Mouse (Mus musculus) thymus, postnatal 4 days (tissue): Measurements from ENCODE around the gene Zfp108.

Experiments used
- DNase-seq: peaks from one replicate; pipeline ENCODE4 v3.0.0; 2021

Gene Zfp108

GRCm38 (mm10) chr7:24286916-24287315 is 32.3 kb downstream of the Zfp108 start:
- no peak for DNase-seq

- peak; percentile 56 for DNase-seq
Observed at GRCm38 (mm10) chr7:24287670-24288069, 33.1 kb downstream of the Zfp108 start.

DNA sequence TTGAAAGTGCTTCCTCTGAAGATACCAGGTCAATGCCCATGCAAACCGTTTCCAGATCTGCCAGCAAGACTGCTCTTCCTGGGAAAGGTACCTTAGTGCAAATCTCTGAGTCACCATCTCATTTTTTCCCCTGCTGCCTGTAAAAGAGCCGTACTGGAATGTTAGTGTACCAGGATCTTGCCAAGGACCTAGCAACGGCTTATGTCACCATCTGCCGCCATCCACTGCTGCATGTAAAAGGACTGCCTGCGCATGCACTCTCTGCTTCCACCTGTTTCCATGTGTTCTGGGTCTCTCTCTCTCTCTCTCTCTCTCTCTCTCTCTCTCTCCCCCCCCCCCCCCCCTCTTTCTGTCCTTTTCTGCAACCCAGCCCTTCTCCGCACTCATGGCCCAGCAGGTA is 33.9 kb downstream of the Zfp108 start:
- DNase-seq, result no peak

- DNase-seq, result no peak
Observed at GRCm38 (mm10) chr7:24290106-24290693, 35.6 kb downstream of the Zfp108 start.

DNA sequence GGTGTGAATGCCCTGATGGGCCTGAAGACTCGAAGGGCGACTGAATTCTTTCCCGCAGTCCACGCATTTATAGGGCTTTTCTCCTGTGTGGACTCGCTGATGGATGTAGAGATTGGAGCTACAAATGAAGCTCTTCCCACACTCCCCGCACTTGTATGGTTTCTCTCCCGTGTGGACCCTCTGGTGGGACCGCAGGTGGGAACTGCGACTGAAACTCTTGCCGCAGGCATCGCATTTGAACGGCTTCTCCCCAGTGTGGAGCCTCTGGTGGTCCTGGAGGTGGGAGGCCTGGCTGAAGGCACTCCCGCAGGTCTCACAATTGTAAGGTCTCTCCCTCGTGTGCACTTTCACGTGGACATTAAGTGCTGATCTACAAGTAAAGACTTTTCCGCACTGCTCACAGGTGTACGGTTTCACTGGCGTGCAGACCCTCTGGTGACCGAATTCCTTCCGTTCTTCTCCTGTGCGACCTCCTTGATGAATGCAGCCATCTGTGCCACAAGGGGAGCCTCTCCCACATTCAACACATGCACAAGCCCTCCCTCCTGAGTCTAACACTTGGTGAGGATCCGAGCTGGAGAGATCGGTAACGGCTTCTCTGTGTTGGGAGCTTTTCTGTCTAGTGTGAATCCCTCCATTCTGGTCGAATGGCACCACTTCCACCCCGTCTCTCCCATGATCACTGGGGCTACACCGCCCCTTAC is 36.9 kb downstream of the Zfp108 start:
- DNase-seq, result no peak

DNA sequence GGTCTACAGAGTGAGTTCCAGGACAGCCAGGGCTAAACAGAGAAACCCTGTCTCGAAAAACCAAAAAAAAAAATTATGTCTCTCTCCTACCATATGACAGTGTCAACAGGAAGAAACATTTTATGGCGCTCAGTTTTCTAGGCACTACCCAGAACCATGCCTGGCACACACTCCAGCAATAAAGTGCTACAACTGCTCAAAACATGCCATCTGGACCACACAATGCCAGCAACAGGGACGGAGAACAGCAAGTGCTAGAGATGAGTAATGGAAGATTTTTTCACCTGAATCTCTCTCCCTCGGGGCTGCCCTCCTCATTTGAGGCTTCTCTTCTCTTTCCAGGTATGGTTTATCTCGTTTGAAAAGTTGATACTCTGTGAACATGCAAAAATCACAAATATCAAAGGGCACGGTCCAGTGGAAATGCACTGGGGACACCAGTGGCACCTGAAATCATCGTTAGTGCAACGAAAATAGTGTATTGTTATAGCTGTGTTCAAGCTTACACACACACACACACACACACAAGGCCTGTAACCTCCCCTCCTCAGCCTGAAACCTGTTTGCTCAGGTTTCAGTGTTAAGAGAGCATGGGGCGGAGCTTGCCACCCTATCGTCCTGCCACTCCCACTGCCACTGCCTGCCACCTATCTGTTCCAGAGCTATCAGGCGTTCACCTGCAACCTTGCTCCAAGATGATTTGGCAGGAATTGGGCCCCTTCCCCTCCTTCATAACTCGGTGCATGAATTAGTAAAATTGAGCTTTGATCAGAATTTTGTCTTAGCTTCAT is 38.7 kb downstream of the Zfp108 start:
- DNase-seq, result no peak

- no peak for DNase-seq
Observed at GRCm38 (mm10) chr7:24294763-24295162, 40.2 kb downstream of the Zfp108 start.

GRCm38 (mm10) chr7:24295376-24295775 is 40.8 kb downstream of the Zfp108 start:
- DNase-seq, result no peak

GRCm38 (mm10) chr7:24296386-24296785 is 41.8 kb downstream of the Zfp108 start:
- no peak for DNase-seq

- no peak for DNase-seq
Observed at GRCm38 (mm10) chr7:24297361-24298095, 42.9 kb downstream of the Zfp108 start.

DNA sequence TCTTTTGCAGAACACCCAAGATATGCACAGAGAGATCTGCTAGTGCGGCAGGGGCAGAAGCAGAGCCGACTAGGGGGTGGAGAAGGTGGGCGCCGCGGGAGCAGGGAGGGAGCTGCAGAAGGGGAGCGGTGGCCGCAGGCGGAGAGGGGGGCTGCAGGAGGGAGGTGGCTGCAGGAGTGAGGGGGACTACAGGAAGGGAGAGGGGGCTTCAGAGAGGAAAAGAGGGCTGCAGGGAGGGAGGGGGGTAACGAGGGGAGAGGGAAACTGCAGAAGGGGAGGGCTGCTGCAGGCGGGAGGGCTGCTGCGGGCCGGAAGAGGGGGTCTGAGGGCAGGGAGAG is 44.0 kb downstream of the Zfp108 start:
- peak; percentile 62 for DNase-seq

- DNase-seq, result peak; percentile 87
Observed at GRCm38 (mm10) chr7:24298973-24299708, 44.5 kb downstream of the Zfp108 start.

DNA sequence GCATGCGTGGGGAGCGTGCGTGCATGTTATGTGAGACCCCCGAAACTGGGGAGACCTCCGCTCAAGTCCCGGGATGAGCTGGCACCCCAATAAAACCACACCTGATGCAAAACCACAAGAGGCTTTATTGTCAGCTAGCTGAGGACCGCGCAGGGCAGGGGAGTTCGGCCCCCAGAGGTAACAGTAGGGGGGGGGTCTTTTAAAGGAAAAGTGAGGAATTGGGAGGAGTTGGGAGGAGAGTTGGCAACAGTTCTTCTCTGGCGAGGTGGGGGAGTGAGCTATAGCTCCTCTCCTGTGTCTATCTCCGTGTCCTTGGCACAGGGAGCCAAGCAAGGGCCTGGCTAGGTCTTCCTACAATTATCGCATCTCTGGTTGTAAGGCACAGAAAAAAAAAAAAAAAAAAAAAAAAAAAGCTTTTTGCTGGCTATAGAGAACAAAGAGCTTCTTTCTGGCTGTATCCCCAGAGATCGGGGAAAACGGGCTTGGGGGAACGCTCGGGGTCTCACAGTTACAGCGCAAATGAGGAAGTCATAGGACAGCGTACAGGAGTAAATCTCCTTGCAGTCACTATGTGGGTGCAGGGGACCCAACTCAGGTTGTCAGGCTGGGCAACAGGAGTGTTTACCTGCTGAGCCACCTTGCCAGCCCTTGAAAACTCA is 45.4 kb downstream of the Zfp108 start:
- DNase-seq, result peak; percentile 22

DNA sequence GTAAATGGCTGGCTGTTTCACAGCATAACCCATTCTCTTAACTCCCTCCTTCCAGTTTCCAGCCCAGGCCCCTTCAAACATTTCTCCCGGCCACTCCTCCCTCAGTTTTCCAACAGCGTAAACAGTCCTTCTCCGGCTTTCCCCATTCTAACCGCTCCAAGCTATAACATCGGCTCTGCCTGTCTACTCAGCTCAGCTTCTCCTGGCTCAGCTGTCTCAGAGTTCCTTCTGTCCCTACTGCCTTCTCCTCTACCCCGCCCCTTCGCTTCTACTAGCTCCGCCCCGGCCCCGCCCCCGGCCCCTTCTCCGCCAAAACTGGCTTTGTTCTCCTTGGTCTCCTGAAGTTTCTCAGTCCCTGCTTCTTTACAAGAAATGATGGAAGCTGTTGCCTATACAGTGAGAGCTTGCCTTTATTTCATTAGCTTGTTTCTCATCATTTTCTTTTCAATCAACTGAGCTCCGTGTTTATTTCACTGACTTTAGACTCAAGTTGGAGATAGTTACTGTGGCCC is 46.2 kb downstream of the Zfp108 start, which contains the start of gene Zfp61:
TSS of gene Zfp61 (minus strand) at position 462 of the 512 bp plus-strand sequence.
- peak; percentile 62 for DNase-seq
